Mouse (Mus musculus) kidney, adult 2 months (tissue): Measurements from ENCODE around the gene Vps53. TPM values are rescaled to one million over a fixed set of nuclear protein-coding genes. Genes with fewer than 3 reads are reported as not detected.

Experiments
- DNase-seq: peaks from one replicate; pipeline ENCODE4 v3.0.0; 2021
- H3K27ac ChIP-seq: fragments of 200-500 bp; 2 replicates; pipeline ENCODE4 v1.5.1; 2012; ENCODE audit warnings: low read depth, low read length, control low read depth, inconsistent platforms; ENCODE audit not compliant: insufficient read depth
- H3K27me3 ChIP-seq: fragments of 200-500 bp; replicated peaks from 2 replicates; pipeline ENCODE4 v1.6.1; 2012; ENCODE audit warnings: mild to moderate bottlenecking, moderate library complexity, low read length, inconsistent platforms; ENCODE audit not compliant: control insufficient read depth, insufficient read depth
- H3K36me3 ChIP-seq: fragments of 200-500 bp; 2 replicates; pipeline ENCODE4 v1.6.1; 2012; ENCODE audit warnings: mild to moderate bottlenecking, moderate library complexity, low read length, inconsistent platforms; ENCODE audit not compliant: control insufficient read depth, insufficient read depth
- H3K4me1 ChIP-seq: fragments of 200-500 bp; 2 replicates; pipeline ENCODE4 v1.6.1; 2011; ENCODE audit warnings: low read length; ENCODE audit not compliant: control insufficient read depth, insufficient read depth
- H3K4me3 ChIP-seq: fragments of 200-500 bp; 2 replicates; pipeline ENCODE4 v1.5.1; 2011; ENCODE audit warnings: mild to moderate bottlenecking, low read depth, low read length, control low read depth; ENCODE audit not compliant: insufficient read depth
- CTCF ChIP-seq: fragments of 200-500 bp; conservative IDR thresholded peaks from 2 replicates; pipeline ENCODE4 v1.5.1; 2011; ENCODE audit warnings: low read depth, mild to moderate bottlenecking, control low read depth, low read length, moderate library complexity, mixed read lengths; ENCODE audit not compliant: insufficient read depth, insufficient read length
- POLR2A ChIP-seq: fragments of 200-500 bp; IDR thresholded peaks from one replicate; pipeline ENCODE4 v1.6.1; 2011; ENCODE audit warnings: low read depth, low read length, control low read depth
- WGBS: fragments of 180-500 bp; shearing (Covaris S2); methylation state at CpG from one replicate; pipeline ENCODE4 v1.1.7; 2018; 5-methylcytosine and 5-hydroxymethylcytosine counted together
- polyA plus RNA-seq: library from polyadenylated mRNA; depleted of rRNA; stranded (reverse); fragments of >200 nt; gene quantifications from 2 replicates; pipeline ENCODE4 v1.2.3, GENCODE M21; 2012

Gene Vps53
- polyA plus RNA-seq, 1 experiment = 47.5 TPM

DNA sequence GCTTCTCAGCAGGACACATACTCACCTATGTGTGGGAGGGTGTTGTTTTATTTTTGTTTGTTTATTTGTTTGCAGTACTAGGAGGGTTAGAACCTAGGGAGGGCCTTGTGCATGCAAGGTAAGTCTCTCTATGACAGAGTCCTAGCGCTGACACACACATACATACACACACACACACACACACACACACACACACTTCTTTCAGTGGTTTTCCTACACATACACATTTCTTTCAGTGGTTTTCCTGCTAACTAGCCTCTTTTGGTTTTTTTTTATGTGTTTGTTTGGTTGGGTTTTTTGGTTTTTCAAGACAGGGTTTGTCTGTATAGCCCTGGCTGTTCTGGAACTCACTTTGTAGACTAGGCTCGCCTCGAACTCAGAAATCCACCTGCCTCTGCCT, 69.0 kb downstream of the Vps53 start:
- WGBS = 95% methylated on average over 3 of the region's 3 CpGs
- no peaks in the 10 kb centered on the region for H3K4me1 ChIP-seq
- TF ChIP-seq POLR2A (no peak), CTCF (no peak)

DNA sequence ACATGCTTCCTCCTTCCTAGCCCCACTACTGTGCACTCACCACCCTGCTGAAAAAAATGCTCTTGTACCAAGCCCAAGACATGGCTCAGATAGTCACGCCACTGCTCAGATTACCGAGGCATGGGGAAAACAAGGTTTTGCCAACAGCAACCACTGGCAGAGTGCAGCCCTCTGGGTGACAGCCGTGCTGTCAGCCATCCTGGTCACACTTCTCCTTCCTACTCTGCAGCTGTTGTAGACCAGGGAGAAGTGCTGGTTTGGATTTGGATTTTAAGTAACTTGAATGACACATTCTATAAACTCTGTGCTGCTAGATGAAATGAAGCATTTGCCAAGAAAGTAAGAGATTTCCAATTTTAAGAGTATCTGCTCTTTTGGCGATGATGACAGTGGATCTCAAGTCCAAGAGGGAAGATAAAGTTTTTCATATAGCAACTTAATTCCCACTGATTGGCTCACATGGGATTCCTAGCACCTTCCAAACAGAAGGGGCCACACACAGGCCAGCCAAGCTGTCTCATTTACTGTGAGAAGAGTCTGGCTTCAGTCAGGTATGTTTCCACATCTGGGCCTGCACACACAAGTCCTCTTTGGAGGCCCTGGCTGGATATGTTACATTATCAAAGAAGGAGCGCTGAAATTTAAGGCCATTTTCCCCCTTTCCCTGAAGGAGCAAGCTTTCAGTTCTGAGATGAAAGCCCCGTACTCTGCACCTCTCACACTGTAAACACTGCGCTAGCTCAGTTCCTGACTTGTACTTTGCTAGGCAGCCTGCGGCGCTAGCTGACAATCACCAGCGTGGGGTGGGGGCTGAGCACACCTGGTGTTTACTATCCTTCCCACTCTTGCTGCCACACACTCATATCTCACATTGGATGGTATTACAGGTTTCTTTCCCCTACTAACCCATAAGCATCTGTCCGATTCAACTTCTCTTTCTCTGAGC, 72.6 kb downstream of the Vps53 start:
- Histone ChIP-seq H3K4me3 (no peak overlapping the region), H3K27ac (no peak overlapping the region), H3K36me3 (peaks cover 3% of the 10 kb centered on the region), H3K4me1 (0 out of 2 replicates have a peak, but pooled peaks cover 2% of the 10 kb centered on the region), H3K27me3 (no peaks in the 10 kb centered on the region)
- 86% methylated on average over 11 of the region's 11 CpGs for WGBS
- TF ChIP-seq CTCF = no peak
- TF ChIP-seq POLR2A = no peak
- no peak for DNase-seq

More for the DNA sequence above, 69.0 kb downstream of the Vps53 start:
- no peaks in the 10 kb centered on the region for H3K27me3 ChIP-seq
- no peak overlapping the region for H3K4me3 ChIP-seq
- no peak overlapping the region for H3K27ac ChIP-seq
- DNase-seq = no peak
- peaks cover 5% of the 10 kb centered on the region for H3K36me3 ChIP-seq

DNA sequence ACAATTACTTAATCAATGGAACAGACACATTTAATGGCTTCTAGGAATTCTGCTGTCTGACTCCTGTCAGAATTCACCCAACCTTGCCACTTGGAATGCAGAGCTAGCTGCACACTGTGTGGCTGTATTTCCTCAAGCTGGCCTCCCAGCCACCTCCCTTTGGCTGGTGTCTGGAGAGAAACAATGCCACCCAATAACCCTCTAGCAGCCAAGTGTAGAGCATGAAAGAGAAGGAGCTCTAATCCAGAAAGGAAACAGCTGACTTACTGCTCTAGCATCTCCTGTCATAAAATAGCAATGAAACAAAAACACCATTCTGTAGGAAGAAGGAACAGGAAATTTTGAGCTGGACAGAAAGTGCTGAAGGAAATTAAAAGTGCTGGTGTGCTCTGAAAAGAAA, 78.3 kb downstream of the Vps53 start:
- peak; percentile 51 for DNase-seq
- TF ChIP-seq POLR2A (no peak), CTCF (no peak)
- Histone ChIP-seq H3K27ac (peak overlapping the region; percentile 69; the same call in 1 of the 2 replicates), H3K27me3 (no peaks in the 10 kb centered on the region), H3K36me3 (no peaks in the 10 kb centered on the region; the same call in 1 of the 2 replicates), H3K4me3 (no peak overlapping the region), H3K4me1 (peaks cover 20% of the 10 kb centered on the region)

DNA sequence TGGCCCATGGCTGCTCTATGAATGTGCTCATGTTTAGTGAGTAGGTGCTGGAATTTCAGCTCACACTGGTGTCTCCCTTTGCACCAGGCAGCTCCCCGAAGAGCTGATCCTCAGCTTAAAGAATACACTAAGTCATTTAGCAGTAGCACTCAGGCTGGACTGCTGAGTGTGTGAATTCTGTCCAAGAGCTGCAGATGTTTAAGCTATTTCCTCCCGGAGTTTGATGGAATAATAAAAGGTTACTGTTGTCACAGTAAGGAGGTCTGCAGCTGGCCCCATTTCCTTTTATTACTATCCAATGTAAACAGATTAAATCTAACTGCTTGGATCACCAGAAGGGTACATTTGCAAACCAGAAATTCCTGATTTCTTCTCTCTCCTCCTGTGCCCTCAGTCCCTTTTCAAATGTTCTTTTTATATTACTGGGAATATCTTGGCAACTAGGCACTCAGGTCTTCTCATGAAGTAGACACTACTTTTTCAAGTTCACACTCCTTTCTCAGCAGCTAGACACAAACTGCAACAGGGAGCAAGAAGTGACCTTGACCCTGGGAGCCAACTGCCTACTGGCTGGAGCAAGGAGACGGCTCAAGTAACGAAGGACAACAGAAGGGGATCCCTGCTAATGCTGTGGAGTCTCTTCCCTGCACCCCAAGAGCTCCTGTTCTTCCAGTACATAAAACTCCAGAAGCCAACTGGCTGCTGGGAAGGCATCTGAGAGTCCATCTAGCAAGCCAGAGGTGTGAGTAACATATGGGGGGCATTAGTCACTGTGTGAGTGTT, 80.1 kb downstream of the Vps53 start:
- no peak overlapping the region for H3K4me3 ChIP-seq
- H3K36me3 ChIP-seq = no peaks in the 10 kb centered on the region; the same call in 1 of the 2 replicates
- peak; percentile 31 for DNase-seq
- H3K27me3 ChIP-seq = no peaks in the 10 kb centered on the region
- peak overlapping the region; percentile 32; the same call in 1 of the 2 replicates for H3K27ac ChIP-seq
- TF ChIP-seq POLR2A (no peak), CTCF (no peak)
- H3K4me1 ChIP-seq = peaks cover 20% of the 10 kb centered on the region
- 41% methylated on average over 4 of the region's 4 CpGs for WGBS

DNA sequence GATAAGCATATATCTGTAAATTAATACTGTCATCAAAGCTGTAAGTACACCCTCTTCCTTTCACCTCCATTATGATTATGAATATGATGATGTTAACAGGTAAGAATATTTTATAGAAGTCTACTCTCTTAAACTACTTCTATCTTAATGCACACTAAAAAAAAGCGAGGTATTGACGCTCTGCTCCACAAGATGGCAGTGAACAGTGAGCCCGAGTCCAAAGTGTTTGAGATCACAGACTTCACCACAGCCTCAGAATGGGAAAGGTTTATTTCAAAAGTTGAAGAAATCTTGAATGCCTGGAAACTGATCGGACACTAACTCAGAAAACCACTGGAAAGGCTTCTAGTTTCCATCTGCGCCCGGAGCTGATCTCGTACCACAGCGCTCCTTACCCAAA, 85.8 kb downstream of the Vps53 start:
- TF ChIP-seq CTCF (peak; percentile 28; the same call in 1 of the 2 replicates), POLR2A (no peak)
- Histone ChIP-seq H3K27me3 (no peaks in the 10 kb centered on the region), H3K36me3 (peaks cover 4% of the 10 kb centered on the region; the same call in 1 of the 2 replicates), H3K4me3 (no peak overlapping the region), H3K27ac (no peak overlapping the region), H3K4me1 (peaks cover 4% of the 10 kb centered on the region; the same call in 1 of the 2 replicates)
- DNase-seq = no peak
- 82% methylated on average over 8 of the region's 8 CpGs for WGBS

DNA sequence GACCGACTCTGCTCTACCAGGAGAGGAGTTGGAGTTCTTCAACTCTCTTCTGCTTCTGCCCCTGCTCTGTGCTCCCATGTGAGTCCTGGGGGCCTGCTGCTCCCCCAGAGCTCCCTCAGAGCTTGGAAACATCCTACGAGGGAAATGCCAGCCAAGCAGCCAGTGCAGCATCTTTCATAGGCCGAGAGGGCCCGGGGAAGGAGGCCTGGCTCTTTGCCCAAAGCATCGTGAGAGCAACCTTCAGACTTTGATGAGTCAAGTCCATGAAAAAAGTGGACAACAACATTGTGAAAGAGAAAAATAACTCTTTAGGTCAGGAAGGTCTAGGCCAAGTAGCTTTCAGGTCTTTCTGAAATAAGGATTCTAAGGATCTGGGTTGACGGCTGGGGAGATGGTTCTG, 89.7 kb downstream of the Vps53 start:
- TF ChIP-seq CTCF (no peak), POLR2A (no peak)
- H3K4me1 ChIP-seq = peaks cover 4% of the 10 kb centered on the region; the same call in 1 of the 2 replicates
- no peaks in the 10 kb centered on the region for H3K27me3 ChIP-seq
- peak; percentile 86 for DNase-seq
- 42% methylated on average over 6 of the region's 6 CpGs for WGBS
- peak overlapping the region; percentile 20; the same call in 1 of the 2 replicates for H3K27ac ChIP-seq
- H3K4me3 ChIP-seq = no peak overlapping the region
- peaks cover 4% of the 10 kb centered on the region; the same call in 1 of the 2 replicates for H3K36me3 ChIP-seq

DNA sequence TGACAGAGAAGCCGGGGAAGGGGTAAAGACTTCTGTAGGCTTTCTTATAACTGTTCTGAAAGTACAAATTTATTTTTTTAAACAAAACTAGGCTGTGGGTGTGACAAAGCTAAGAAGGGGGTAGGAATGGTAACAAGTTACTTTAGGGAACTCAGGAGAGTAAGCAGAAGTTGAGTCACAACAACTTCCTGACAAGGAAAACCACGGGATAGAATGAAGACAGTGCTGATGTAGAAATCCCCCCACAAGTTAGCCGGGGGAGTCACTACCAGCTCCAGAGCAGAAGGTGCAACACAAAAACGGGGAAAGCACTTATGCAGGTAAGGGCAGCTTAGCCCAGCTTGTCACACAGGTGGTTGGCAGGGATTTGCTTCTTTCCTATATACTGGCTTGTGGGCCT, 90.9 kb downstream of the Vps53 start:
- no peaks in the 10 kb centered on the region for H3K27me3 ChIP-seq
- WGBS = 78% methylated on average over 4 of the region's 4 CpGs
- peaks cover 4% of the 10 kb centered on the region; the same call in 1 of the 2 replicates for H3K4me1 ChIP-seq
- TF ChIP-seq CTCF = no peak
- no peak overlapping the region for H3K4me3 ChIP-seq
- no peak overlapping the region for H3K27ac ChIP-seq
- H3K36me3 ChIP-seq = peaks cover 4% of the 10 kb centered on the region; the same call in 1 of the 2 replicates
- DNase-seq = no peak
